In the genomic region with DNA sequence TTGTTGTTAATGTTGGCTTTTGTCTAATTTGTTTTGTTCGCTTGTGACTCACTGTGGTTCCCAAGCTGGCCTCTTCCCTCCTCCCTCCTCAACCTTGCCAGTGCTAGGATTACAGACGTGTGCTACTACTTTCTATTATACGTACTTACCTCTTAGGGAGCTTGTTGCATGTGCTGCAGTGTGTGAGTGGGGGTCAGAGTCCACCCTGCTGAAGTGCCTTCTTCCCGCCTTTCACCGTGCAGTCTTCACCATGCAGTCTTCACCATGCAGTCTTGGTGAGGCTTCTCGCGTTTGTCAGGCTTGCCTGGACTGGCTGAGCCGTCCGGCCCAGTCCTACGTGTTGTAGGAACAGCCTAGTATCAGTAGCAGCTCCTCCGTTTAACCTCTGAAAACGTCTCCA, we compare ENCODE assay signal across 22 mouse cellular contexts. TPM values are rescaled to one million over a fixed set of nuclear protein-coding genes. Genes with fewer than 3 reads are reported as not detected.
A peak's percentile ranks its signal among the peaks of the same experiment; 100 is the strongest.
DNase-seq lines count a peak whose midpoint lies in the region; ATAC-seq and TF ChIP-seq lines count a peak whose summit lies in the region.
"Had no signal": no experiment of that assay in that cellular context is flagged by ENCODE, and none has a peak within 500 bp of the region (broad histone marks: within the 10 kb centered on the region; RNA-seq: fewer than 3 reads in every experiment).

No protein-coding gene starts in this region.

- H3K9ac ChIP-seq in intestine, embryonic 15.5 days, result no peak overlapping the region
- H3K9ac ChIP-seq in stomach, postnatal 0 days (ENCODE audit: low read length), result no peak overlapping the region
- H3K9ac ChIP-seq: embryonic facial prominence, embryonic 12.5 days; forebrain, embryonic 12.5 days; heart, embryonic 13.5 days; hindbrain, embryonic 13.5 days had no signal

- no peak for TF ChIP-seq EP300 in stomach, postnatal 0 days (optimal IDR thresholded peaks at IDR 0.05)

- H3K4me2 ChIP-seq in intestine, embryonic 15.5 days (replicated peaks), result no peak overlapping the region
- H3K4me2 ChIP-seq in stomach, postnatal 0 days (replicated peaks; ENCODE audit: low read depth), result no peak overlapping the region
- H3K4me2 ChIP-seq: embryonic facial prominence, embryonic 12.5 days; forebrain, embryonic 12.5 days; heart, embryonic 13.5 days; hindbrain, embryonic 13.5 days had no signal

- H3K4me1 ChIP-seq in intestine, embryonic 15.5 days (replicated peaks), result peaks cover 5% of the 10 kb centered on the region
- H3K4me1 ChIP-seq in stomach, postnatal 0 days (replicated peaks; ENCODE audit: control insufficient read depth, insufficient read depth), result no peaks in the 10 kb centered on the region
- H3K4me1 ChIP-seq: embryonic facial prominence, embryonic 12.5 days had no signal

- no peaks in the 10 kb centered on the region for H3K27me3 ChIP-seq in intestine, embryonic 15.5 days (replicated peaks)
- no peaks in the 10 kb centered on the region for H3K27me3 ChIP-seq in stomach, postnatal 0 days (ENCODE audit: control insufficient read depth, insufficient read depth, low read length)
- H3K27me3 ChIP-seq: embryonic facial prominence, embryonic 12.5 days; forebrain, embryonic 12.5 days; heart, embryonic 13.5 days; hindbrain, embryonic 13.5 days had no signal

- no peaks in the 10 kb centered on the region for H3K36me3 ChIP-seq in intestine, embryonic 15.5 days
- no peaks in the 10 kb centered on the region for H3K36me3 ChIP-seq in stomach, postnatal 0 days (ENCODE audit: control insufficient read depth, insufficient read depth, low read length)
- H3K36me3 ChIP-seq: forebrain, embryonic 12.5 days; hindbrain, embryonic 13.5 days had no signal

- TF ChIP-seq CTCF in gastrocnemius, adult 2 months (IDR thresholded peaks at IDR 0.05), result no peak
- TF ChIP-seq CTCF in stomach, postnatal 0 days (IDR thresholded peaks at IDR 0.05; ENCODE audit: low read depth), result no peak

- no peak overlapping the region for H3K4me3 ChIP-seq in gastrocnemius, adult 2 months
- no peak overlapping the region for H3K4me3 ChIP-seq in intestine, embryonic 15.5 days (replicated peaks)
- H3K4me3 ChIP-seq in stomach, postnatal 0 days (ENCODE audit: low read depth, low read length), result no peak overlapping the region
- H3K4me3 ChIP-seq: embryonic facial prominence, embryonic 12.5 days; forebrain, embryonic 12.5 days; heart, embryonic 13.5 days; hindbrain, embryonic 13.5 days had no signal

- H3K27ac ChIP-seq in gastrocnemius, adult 2 months, result peak overlapping the region; percentile 40; the same call in 1 of the 2 replicates
- no peak overlapping the region for H3K27ac ChIP-seq in intestine, embryonic 15.5 days
- H3K27ac ChIP-seq in stomach, postnatal 0 days (replicated peaks), result peak overlapping the region; percentile 14; the same call in 1 of the 2 replicates
- H3K27ac ChIP-seq: embryonic facial prominence, embryonic 12.5 days; forebrain, embryonic 12.5 days; heart, embryonic 13.5 days; hindbrain, embryonic 13.5 days had no signal

- H3K9me3 ChIP-seq in intestine, embryonic 15.5 days, result no peaks in the 10 kb centered on the region
- no peaks in the 10 kb centered on the region for H3K9me3 ChIP-seq in stomach, postnatal 0 days (ENCODE audit: control insufficient read depth, low read length)
- H3K9me3 ChIP-seq: embryonic facial prominence, embryonic 12.5 days; forebrain, embryonic 12.5 days; heart, embryonic 13.5 days; hindbrain, embryonic 13.5 days had no signal

- no peak for DNase-seq in gastrocnemius, adult 2 months
- no peak for DNase-seq in gastrocnemius, postnatal 36 days
- DNase-seq in kidney, postnatal 25 days, result peak; percentile 27 to 46
- no peak for DNase-seq in kidney, adult 8-10 months
- no peak for DNase-seq in stomach, postnatal 0 days (ENCODE audit: low spot score)
- no peak for DNase-seq in left cerebral cortex, adult 8-10 months (ENCODE audit: low spot score in 2 of 2)
- DNase-seq: adrenal gland, postnatal 10 days; B cell, adult 2 months; cerebellum, adult 11 months; cerebellum, adult 8-10 months; cerebellum, postnatal 14 days; embryo, embryonic 11 days; gastrocnemius, postnatal 14 days; heart, postnatal 10 days had no signal

- 66% methylated on average over 12 of the region's 12 CpGs for WGBS in intestine, embryonic 15.5 days
- WGBS in stomach, postnatal 0 days, result 60% methylated on average over 12 of the region's 12 CpGs

- peak; percentile 90 for ATAC-seq in intestine, embryonic 15.5 days
- no peak for ATAC-seq in stomach, postnatal 0 days (ENCODE audit: low FRiP score, low TSS enrichment)
- ATAC-seq in megakaryocyte, adult 5-6 weeks (ENCODE audit: poor library complexity, severe bottlenecking), result no peak
- ATAC-seq: CD4-positive, CD25-positive, alpha-beta regulatory T cell, adult 4 months; forebrain, embryonic 16.5 days had no signal

- intact Hi-C loops in gastrocnemius, adult 2 months (cut with DNase I), result no loop called here
- intact Hi-C loops in gastrocnemius, postnatal 36 days (cut with DNase I), result no loop called here

RNA-seq across cellular contexts. Expression of gene Mark3, which starts 12.9 kb away (rescaled TPM):
- total RNA-seq in gastrocnemius, adult 2 months (2021), result 10 to 100 TPM; 48.2 to 60.7 TPM
- 10 to 100 TPM; 49.6 to 51.3 TPM for total RNA-seq in gastrocnemius, postnatal 36 days (2021)
- 22.4 and 30.5 TPM in 2 replicates for polyA plus RNA-seq in intestine, embryonic 15.5 days (2015; fragmentation: Nextera tagmentation; extraction: Ambion mirVana)
- 15.6 and 18.5 TPM in 2 replicates for polyA plus RNA-seq in stomach, postnatal 0 days (2015; fragmentation: Nextera tagmentation; extraction: Ambion mirVana)
- total RNA-seq in megakaryocyte, adult 5-6 weeks (2015), result 61.6 and 69.6 TPM in 2 replicates
- 77.3 and 80.9 TPM in 2 replicates for total RNA-seq in megakaryocyte, adult 5-6 weeks (2017)
- total RNA-seq in left cerebral cortex, adult 8-10 months (2022), result 10 to 100 TPM; 84.7 to 97.3 (median 85.8) TPM

RNA-seq across cellular contexts. Expression of gene Eif5, which starts 49.4 kb away (rescaled TPM):
- 100 to 1,000 TPM; 160 to 166 TPM for total RNA-seq in gastrocnemius, adult 2 months (2021)
- 100 to 1,000 TPM; 123 to 146 TPM for total RNA-seq in gastrocnemius, postnatal 36 days (2021)
- 574 and 692 TPM in 2 replicates for polyA plus RNA-seq in intestine, embryonic 15.5 days (2015; fragmentation: Nextera tagmentation; extraction: Ambion mirVana)
- polyA plus RNA-seq in stomach, postnatal 0 days (2015; fragmentation: Nextera tagmentation; extraction: Ambion mirVana), result 448 and 455 TPM in 2 replicates
- 255 and 299 TPM in 2 replicates for total RNA-seq in megakaryocyte, adult 5-6 weeks (2015)
- total RNA-seq in megakaryocyte, adult 5-6 weeks (2017), result 203 and 252 TPM in 2 replicates
- 100 to 1,000 TPM; 244 to 339 (median 284) TPM for total RNA-seq in left cerebral cortex, adult 8-10 months (2022)

Comparison
In these comparisons a context has a peak if more than half of its experiments do, and no peak if none do; other contexts are left out.
1. DNase-seq: peak in kidney, postnatal 25 days (2 of 2); none in gastrocnemius, adult 2 months (single experiment), gastrocnemius, postnatal 36 days (0 of 2), kidney, adult 8-10 months (0 of 2), stomach, postnatal 0 days (single experiment) and left cerebral cortex, adult 8-10 months (0 of 2).